Mouse (Mus musculus) limb, embryonic 15.5 days (tissue): Measurements from ENCODE around the gene Ntng2. TPM values are rescaled to one million over a fixed set of nuclear protein-coding genes. Genes with fewer than 3 reads are reported as not detected.

Experiments
- ATAC-seq: fragments of 200-750 bp; cut with Nextera tagmentation; 2 replicates; pipeline ENCODE4 v1.8.0; 2017; ENCODE audit warnings: low read depth, moderate TSS enrichment; ENCODE audit not compliant: insufficient number of reproducible peaks, low FRiP score, low TSS enrichment
- H3K27ac ChIP-seq: fragments of 300-500 bp; sonication (generic); 2 replicates; pipeline ENCODE4 v1.5.1; 2015; ENCODE audit warnings: moderate library complexity, mild to moderate bottlenecking, inconsistent platforms
- H3K27me3 ChIP-seq: fragments of 300-500 bp; sonication (generic); 2 replicates; pipeline ENCODE4 v1.6.1; 2015; ENCODE audit warnings: inconsistent platforms
- H3K36me3 ChIP-seq: fragments of 300-500 bp; sonication (generic); 2 replicates; pipeline ENCODE4 v1.6.1; 2015; ENCODE audit warnings: inconsistent platforms
- H3K4me1 ChIP-seq: fragments of 300-500 bp; sonication (generic); 2 replicates; pipeline ENCODE4 v1.6.1; 2015; ENCODE audit warnings: inconsistent platforms
- H3K4me2 ChIP-seq: fragments of 300-500 bp; sonication (generic); 2 replicates; pipeline ENCODE4 v1.6.1; 2015; ENCODE audit warnings: mild to moderate bottlenecking, inconsistent platforms
- H3K4me3 ChIP-seq: fragments of 300-500 bp; sonication (generic); 2 replicates; pipeline ENCODE4 v1.5.1; 2015; ENCODE audit warnings: mild to moderate bottlenecking, inconsistent platforms
- H3K9ac ChIP-seq: fragments of 300-500 bp; sonication (generic); 2 replicates; pipeline ENCODE4 v1.6.1; 2015; ENCODE audit warnings: inconsistent platforms
- H3K9me3 ChIP-seq: fragments of 300-500 bp; sonication (generic); 2 replicates; pipeline ENCODE4 v1.6.1; 2016; ENCODE audit warnings: inconsistent platforms
- WGBS: fragments of 180-500 bp; shearing (Covaris S2); methylation state at CpG from one replicate; pipeline ENCODE4 v1.1.7; 2015; 5-methylcytosine and 5-hydroxymethylcytosine counted together
- polyA plus RNA-seq: library from polyadenylated mRNA; unstranded; fragments of >200 nt; fragmentation: Nextera tagmentation; extraction: Ambion mirVana; gene quantifications from 2 replicates; pipeline ENCODE4 v1.2.1, GENCODE M21; 2015

Gene Ntng2
- polyA plus RNA-seq, 1 experiment from 2014 or later: 0.55 TPM

DNA sequence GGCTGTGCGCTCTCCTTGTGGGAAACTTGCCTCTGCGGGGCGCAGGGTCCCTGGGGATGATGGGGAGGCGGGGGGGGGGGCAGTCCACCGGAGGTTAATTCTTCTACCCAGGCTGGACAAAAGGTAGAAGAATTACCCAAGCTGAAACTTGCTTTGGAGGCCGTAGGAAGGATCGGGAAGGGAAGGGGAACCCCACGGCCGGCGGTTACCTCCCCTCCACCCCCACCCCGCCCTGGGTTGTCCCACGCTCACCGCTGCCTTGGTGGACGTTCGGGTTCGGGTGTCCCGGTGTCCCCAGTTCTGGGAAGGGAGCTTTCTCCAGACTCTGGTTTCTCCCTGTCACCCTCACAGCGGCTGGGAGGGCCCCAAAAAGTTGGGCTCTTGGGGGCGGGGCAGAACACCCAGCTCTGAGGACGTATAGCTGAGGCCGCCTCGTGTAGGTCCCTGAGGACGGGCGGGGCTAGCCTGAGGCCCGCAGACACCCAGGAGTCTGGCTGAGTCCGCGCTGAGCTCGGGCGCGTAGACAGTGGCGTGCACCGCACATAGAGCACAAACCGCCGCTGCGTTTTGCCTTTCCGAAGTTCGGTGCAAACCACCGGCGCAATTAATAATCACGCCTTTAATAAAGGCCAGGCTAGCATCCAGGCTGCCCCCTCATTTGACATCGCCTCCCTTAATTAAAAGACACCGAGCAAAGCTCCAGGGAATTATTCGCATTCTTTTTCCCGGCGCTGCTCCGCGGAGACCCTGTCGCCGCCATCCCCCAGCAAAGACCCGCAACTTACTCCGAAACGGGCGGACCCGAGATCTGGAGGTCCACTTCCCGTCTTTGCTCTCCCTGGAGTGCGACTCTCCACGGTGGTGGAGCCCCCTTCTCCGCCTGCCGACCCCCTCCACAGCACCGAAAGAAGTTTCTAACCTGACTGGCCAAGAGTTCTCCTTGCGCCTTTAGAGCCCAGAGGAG lies 1.4 kb downstream of the Ntng2 start:
- peaks cover 97% of the 10 kb centered on the region for H3K27me3 ChIP-seq
- peak overlapping the region; percentile 99 for H3K4me2 ChIP-seq
- WGBS: under 1% methylated on average over 61 of the region's 61 CpGs
- H3K27ac ChIP-seq: no peak overlapping the region
- no peak for ATAC-seq
- H3K9ac ChIP-seq: no peak overlapping the region; the same call in 1 of the 2 replicates
- H3K4me1 ChIP-seq: peaks cover 38% of the 10 kb centered on the region
- no peaks in the 10 kb centered on the region for H3K9me3 ChIP-seq
- H3K36me3 ChIP-seq: no peaks in the 10 kb centered on the region
- H3K4me3 ChIP-seq: peak overlapping the region; percentile 60

DNA sequence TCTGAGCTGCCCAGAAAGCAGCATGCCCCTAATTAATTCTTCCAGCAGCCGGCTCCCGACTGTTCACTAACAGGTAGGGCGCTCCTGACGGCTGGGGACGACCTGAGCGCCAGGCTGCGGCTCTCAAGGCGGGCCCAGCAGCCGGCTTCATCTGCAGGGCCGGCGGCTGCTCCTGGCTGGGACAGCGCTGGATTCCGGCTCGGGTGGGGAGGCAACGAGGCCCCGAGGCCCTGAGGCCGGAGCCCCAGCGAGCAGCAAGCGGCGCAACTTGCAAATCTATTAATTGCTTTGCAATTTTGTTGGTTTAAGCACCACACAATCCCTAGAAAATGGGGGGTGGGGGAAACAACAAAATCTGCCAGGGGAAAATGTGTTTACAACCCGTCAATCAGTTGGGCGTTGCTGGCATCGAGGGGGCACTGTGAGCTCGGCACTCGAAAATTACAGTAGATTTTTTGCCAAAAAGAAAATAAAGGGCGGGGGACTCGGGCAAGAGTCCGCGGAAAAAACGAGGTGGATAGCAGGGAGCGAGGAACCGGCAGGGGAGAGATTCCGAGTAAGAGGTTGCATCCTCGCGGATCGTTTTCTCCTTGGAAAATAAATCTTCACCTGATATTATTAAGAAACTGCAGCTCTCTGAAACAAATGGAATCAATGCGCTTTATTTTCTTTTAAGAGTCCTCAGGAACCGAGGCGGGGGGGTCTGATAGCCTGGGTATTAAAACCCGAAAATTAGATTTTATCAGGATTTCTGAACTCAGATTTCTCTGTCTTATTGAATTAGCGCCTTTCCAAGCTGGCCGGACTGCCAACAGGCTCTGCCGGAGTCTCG lies 2.3 kb downstream of the Ntng2 start:
- Histone ChIP-seq H3K4me1 (peaks cover 38% of the 10 kb centered on the region), H3K27me3 (peaks cover 97% of the 10 kb centered on the region), H3K4me2 (peak overlapping the region; percentile 99), H3K9me3 (no peaks in the 10 kb centered on the region), H3K9ac (no peak overlapping the region), H3K4me3 (peak overlapping the region; percentile 60), H3K36me3 (no peaks in the 10 kb centered on the region), H3K27ac (no peak overlapping the region)
- ATAC-seq: no peak
- WGBS: 1% methylated on average over 44 of the region's 44 CpGs

DNA sequence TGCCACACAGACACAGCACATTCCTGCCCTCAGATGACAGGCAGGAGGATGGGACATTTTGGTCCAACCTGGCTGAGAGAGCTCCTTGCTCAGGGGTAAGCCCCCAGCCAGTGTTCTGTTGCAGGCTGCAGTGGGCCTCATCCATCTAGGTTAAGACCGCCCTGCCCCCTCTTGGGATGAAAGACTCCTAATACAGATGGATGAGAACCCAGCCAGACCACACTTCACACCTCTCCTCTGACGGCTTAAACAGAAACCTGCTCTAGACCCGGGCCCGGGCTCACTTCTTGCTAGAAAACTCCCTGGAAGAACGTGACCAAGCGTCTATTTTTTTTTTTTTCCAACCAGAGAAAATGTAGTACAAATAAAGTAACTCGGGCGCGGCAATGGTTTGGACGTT lies 3.0 kb downstream of the Ntng2 start:
- 3% methylated on average over 10 of the region's 10 CpGs for WGBS
- Histone ChIP-seq H3K27me3 (peaks cover 97% of the 10 kb centered on the region), H3K4me1 (peaks cover 38% of the 10 kb centered on the region), H3K36me3 (no peaks in the 10 kb centered on the region), H3K9me3 (no peaks in the 10 kb centered on the region), H3K4me2 (peak overlapping the region; percentile 99), H3K9ac (no peak overlapping the region), H3K27ac (no peak overlapping the region), H3K4me3 (peak overlapping the region; percentile 60; the same call in 1 of the 2 replicates)
- ATAC-seq: no peak

DNA sequence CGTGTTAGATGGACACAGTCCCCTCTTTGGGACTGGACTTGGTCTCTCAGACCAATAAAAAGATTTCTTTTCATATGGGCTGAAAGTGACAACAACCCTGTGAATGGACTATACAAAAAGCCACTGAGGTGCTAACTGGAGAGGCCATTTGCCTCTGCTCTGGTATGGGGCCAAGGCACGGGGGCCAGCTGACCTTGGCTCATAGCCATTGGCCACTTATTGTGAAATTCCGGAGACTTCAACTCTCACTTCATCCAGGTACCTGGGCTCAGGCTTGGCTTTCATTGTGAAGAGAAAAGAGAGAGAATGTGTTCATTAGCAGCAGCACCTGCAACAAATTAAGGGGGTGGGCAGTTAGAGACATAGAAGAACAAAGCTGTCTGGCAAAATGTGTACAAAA lies 4.3 kb downstream of the Ntng2 start:
- WGBS: 34% methylated on average over 3 of the region's 3 CpGs
- ATAC-seq: no peak
- Histone ChIP-seq H3K27ac (no peak overlapping the region), H3K36me3 (no peaks in the 10 kb centered on the region), H3K27me3 (peaks cover 84% of the 10 kb centered on the region), H3K4me3 (no peak overlapping the region), H3K4me2 (no peak overlapping the region), H3K9ac (no peak overlapping the region), H3K4me1 (peaks cover 37% of the 10 kb centered on the region), H3K9me3 (no peaks in the 10 kb centered on the region)

DNA sequence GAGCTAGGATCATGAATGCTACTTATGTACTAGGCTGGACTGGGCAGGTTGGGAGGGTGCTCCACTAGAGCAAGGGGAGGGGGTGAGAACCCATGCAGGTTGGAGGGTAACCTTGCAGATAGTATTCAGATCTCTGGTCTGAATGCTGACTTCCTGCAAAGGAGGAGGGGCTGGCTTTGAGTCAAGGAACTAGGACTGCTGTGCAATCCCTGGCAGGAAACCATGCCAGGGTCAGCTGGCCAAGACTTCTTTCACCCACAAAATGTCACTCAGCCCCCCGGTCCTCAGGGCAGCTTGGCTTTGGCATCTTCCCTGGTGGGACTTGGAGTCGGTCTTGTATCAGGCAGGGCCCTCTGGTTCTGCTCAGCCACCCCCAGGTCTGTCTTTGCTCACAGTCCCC lies 5.4 kb downstream of the Ntng2 start:
- Histone ChIP-seq H3K27me3 (peaks cover 72% of the 10 kb centered on the region), H3K9me3 (no peaks in the 10 kb centered on the region), H3K4me2 (no peak overlapping the region), H3K9ac (no peak overlapping the region), H3K4me1 (peaks cover 25% of the 10 kb centered on the region), H3K4me3 (no peak overlapping the region), H3K36me3 (no peaks in the 10 kb centered on the region), H3K27ac (no peak overlapping the region)
- ATAC-seq: no peak
- WGBS: 60% methylated on average over 2 of the region's 2 CpGs

DNA sequence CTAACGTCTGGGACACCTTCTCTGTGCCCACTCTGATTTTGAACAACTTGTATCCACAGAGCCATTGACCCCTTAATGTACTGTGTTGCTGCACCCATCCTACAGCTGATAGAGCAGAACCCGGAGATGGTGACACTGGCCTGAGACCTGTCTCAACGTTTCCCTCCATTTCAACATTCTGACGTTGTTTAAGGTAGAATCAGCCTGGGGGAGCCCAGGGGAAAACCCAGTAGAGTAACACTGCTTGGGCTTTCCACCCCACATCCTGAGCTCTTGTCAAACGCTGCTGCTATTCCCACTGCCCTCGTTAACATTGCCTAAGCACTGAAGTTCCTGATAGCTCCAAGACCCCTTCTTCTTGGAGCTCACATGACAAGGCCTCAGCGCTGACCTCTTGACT lies 5.9 kb downstream of the Ntng2 start:
- no peak for ATAC-seq
- Histone ChIP-seq H3K4me1 (peaks cover 22% of the 10 kb centered on the region), H3K36me3 (no peaks in the 10 kb centered on the region), H3K9ac (no peak overlapping the region), H3K4me3 (no peak overlapping the region), H3K27ac (no peak overlapping the region), H3K4me2 (no peak overlapping the region), H3K27me3 (peaks cover 67% of the 10 kb centered on the region), H3K9me3 (no peaks in the 10 kb centered on the region)
- 57% methylated on average over 7 of the region's 7 CpGs for WGBS

DNA sequence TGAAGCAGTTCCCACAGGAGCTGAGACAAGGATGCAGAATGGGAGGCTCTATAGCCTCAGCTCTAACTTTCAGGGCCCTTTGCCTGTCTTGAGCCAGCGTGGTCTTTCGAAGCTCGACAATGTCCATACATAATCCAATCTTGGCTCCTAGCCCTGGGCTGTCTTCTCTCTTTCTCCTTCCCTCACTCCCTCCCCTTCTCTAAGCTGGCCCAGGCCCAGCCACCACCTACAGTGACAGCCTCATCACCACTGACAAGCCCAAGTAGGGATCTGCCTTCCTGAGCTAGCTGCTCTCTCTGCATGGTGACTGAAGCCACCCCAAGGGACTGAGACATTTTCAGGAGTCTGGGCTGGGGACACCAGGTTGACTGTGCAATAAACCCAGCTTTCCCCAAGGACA lies 6.5 kb downstream of the Ntng2 start:
- ATAC-seq: no peak
- Histone ChIP-seq H3K36me3 (no peaks in the 10 kb centered on the region), H3K27ac (no peak overlapping the region), H3K9ac (no peak overlapping the region), H3K4me1 (peaks cover 16% of the 10 kb centered on the region), H3K9me3 (no peaks in the 10 kb centered on the region), H3K4me2 (no peak overlapping the region), H3K27me3 (peaks cover 63% of the 10 kb centered on the region), H3K4me3 (no peak overlapping the region)
- WGBS: 72% methylated on average over 3 of the region's 3 CpGs

DNA sequence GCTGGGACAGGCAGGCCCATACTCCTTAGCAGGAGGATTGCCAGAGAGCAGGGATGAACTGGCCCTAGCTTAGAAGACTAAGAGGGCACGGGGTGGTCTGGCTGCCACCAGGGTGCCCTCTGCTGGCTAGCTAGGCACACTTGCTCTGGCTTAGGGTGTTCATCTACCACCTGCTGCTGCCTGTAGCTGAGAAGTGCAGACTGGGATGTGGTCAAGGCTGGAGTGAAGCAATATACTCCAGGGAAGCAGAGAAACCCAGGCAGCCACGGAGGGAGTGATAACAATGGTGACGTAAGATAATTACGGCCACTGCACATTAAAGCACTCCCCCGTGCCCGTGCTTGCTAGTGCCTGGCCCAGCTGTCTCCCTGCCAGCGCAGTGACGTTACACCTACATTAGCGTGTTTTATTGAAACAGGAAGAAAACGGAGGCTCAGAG lies 7.4 kb downstream of the Ntng2 start:
- Histone ChIP-seq H3K4me3 (no peak overlapping the region), H3K4me1 (peaks cover 6% of the 10 kb centered on the region), H3K27ac (no peak overlapping the region), H3K27me3 (peaks cover 62% of the 10 kb centered on the region), H3K4me2 (no peak overlapping the region), H3K9ac (no peak overlapping the region), H3K36me3 (no peaks in the 10 kb centered on the region), H3K9me3 (no peaks in the 10 kb centered on the region)
- 22% methylated on average over 10 of the region's 10 CpGs for WGBS
- no peak for ATAC-seq

DNA sequence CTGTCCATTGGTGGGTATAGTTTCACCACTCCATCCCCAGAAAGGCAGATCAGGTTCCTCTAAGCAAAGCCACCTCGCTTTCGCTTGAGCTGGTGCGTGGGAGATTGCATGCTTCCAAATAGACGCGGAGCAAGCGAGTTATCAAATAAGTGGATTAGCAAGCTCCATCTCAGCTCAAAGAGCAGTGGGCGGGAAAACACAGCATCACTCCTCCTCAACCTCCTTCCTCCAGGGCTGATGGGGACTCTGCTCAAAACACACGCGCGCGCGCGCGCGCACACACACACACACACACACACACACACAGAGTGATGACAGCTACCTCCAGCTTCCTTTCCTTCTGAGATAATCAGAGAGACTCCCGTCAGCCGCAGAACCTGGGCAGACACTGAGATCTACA lies 13.5 kb downstream of the Ntng2 start:
- Histone ChIP-seq H3K27ac (no peak overlapping the region), H3K9ac (no peak overlapping the region), H3K4me2 (no peak overlapping the region), H3K36me3 (no peaks in the 10 kb centered on the region), H3K4me1 (0 out of 2 replicates have a peak, but pooled peaks cover 7% of the 10 kb centered on the region), H3K4me3 (no peak overlapping the region), H3K27me3 (peaks cover 19% of the 10 kb centered on the region; the same call in 1 of the 2 replicates), H3K9me3 (no peaks in the 10 kb centered on the region)
- WGBS: 78% methylated on average over 17 of the region's 17 CpGs
- ATAC-seq: no peak

DNA sequence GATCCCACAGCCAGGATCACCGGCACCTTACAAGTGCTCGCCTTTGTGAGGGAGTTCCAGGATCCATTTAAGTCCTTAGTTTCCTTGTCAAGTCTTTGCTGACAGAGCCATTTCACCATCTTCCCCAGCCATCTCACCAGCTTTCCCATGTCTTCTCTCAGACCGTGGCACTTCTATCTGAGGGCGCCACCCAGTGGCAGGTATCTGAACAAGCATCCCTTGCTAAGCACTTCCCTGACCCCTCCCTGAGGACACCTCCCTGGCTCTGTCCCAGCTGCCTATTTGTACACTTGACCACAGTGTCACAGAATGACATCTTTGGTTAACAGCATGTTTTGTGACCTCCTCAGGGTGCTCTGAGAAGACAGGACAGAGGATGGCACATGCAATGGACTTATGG lies 15.2 kb downstream of the Ntng2 start:
- no peak overlapping the region for H3K4me3 ChIP-seq
- 25% methylated on average over 4 of the region's 4 CpGs for WGBS
- no peaks in the 10 kb centered on the region for H3K9me3 ChIP-seq
- no peak for ATAC-seq
- H3K9ac ChIP-seq: no peak overlapping the region
- no peak overlapping the region for H3K27ac ChIP-seq
- 0 out of 2 replicates have a peak, but pooled peaks cover 7% of the 10 kb centered on the region for H3K4me1 ChIP-seq
- H3K27me3 ChIP-seq: peaks cover 19% of the 10 kb centered on the region; the same call in 1 of the 2 replicates
- H3K36me3 ChIP-seq: no peaks in the 10 kb centered on the region
- no peak overlapping the region for H3K4me2 ChIP-seq

DNA sequence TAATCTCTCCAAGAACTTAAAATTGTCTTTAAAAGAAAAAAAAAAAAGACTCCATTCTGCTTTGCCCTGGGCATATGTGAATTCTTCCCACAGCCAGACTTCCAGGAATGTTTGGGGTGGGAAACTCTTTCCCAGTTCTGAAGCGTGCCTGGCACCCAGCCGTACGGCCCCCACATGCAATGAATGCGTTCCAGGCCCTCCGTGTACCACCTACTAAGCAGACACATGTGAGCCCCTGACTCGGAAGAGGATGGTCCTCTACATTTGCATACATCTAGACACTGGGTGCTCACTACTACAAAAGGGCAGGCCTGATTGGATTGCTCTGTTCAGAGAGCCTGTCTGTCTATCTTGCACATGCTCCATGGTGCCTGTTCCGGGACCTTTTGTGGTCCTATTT lies 17.0 kb downstream of the Ntng2 start:
- Histone ChIP-seq H3K4me2 (no peak overlapping the region), H3K4me3 (no peak overlapping the region), H3K27me3 (peaks cover 14% of the 10 kb centered on the region; the same call in 1 of the 2 replicates), H3K27ac (no peak overlapping the region), H3K9me3 (no peaks in the 10 kb centered on the region), H3K9ac (no peak overlapping the region), H3K36me3 (no peaks in the 10 kb centered on the region), H3K4me1 (0 out of 2 replicates have a peak, but pooled peaks cover 7% of the 10 kb centered on the region)
- ATAC-seq: no peak
- WGBS: 47% methylated on average over 7 of the region's 7 CpGs

DNA sequence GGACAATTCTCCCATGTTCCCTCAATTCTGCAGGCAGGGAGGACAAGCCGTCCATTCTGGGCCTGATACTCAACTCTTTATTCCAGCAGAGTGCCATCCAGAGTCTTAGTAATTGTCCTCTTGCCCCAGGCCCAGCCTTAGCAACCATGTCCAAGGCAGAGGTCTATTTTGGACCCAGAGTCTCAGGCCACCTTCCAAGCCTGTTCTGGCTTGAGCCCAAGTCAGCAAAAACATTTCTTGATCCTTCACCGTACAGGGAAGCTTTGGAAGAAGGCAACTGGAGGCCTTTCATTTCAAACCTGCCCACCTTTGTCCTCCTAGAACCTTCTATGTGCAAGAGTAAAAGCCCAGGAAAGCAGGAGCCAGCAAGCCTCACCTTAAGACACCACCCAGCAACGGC lies 17.8 kb downstream of the Ntng2 start:
- Histone ChIP-seq H3K9me3 (no peaks in the 10 kb centered on the region), H3K4me2 (no peak overlapping the region), H3K36me3 (no peaks in the 10 kb centered on the region), H3K4me3 (no peak overlapping the region), H3K9ac (no peak overlapping the region), H3K27ac (no peak overlapping the region), H3K27me3 (peaks cover 8% of the 10 kb centered on the region; the same call in 1 of the 2 replicates), H3K4me1 (0 out of 2 replicates have a peak, but pooled peaks cover 7% of the 10 kb centered on the region)
- WGBS: 60% methylated on average over 3 of the region's 3 CpGs
- ATAC-seq: no peak
